Mouse (Mus musculus): ENCODE measurements around the gene Gm6020. TPM values are rescaled to one million over a fixed set of nuclear protein-coding genes. Genes with fewer than 3 reads are reported as not detected.
"Not testable (repeated sequence)": the region's sequence is repeated elsewhere in the genome, so short reads cannot be mapped to it uniquely, and the experiment has no call there.

Gm6020 gene
- polyA plus RNA-seq, 1 experiment = not detected

GRCm38 (mm10) chr19:61175756-61176324 is 7.8 kb upstream of the Gm6020 start, which contains the start of gene Gm7102:
Gene Gm7102 (minus strand): TSS chr19:61176309.
- Histone ChIP-seq H3K9ac (ENCODE audit: low read depth, poor library complexity, severe bottlenecking) (peak within 1 kb of the TSS; percentile 59), H3K4me3 (ENCODE audit: low read depth, low read length) (peak within 1 kb of the TSS; percentile 73), H3K4me1 (ENCODE audit: control insufficient read depth, insufficient read depth, low read length) (no peaks in the 10 kb centered on the region), H3K36me3 (ENCODE audit: control insufficient read depth, insufficient read depth, low read length, poor library complexity, severe bottlenecking) (no peaks in the 10 kb centered on the region), H3K9me3 (replicated peaks; ENCODE audit: control insufficient read depth, insufficient read depth, low read length, poor library complexity, severe bottlenecking) (no peaks in the 10 kb centered on the region), H3K27me3 (ENCODE audit: control insufficient read depth, insufficient read depth, low read length, poor library complexity, severe bottlenecking) (peaks cover 4% of the 10 kb centered on the region; the same call in 1 of the 2 replicates), H3K27ac (ENCODE audit: insufficient read depth, low read length) (no peak within 1 kb of the TSS)
- TF ChIP-seq CTCF (IDR thresholded peaks at IDR 0.05; ENCODE audit: low read depth, low read length) = no peak
- TF ChIP-seq POLR2A (IDR thresholded peaks at IDR 0.05; ENCODE audit: insufficient read depth, low read length) = no peak
- no peak for TF ChIP-seq EP300 (IDR thresholded peaks at IDR 0.05; ENCODE audit: insufficient read depth, low read depth, low read length)

- Histone ChIP-seq H3K4me3 (ENCODE audit: low read depth, low read length) (no peak overlapping the region), H3K27ac (ENCODE audit: insufficient read depth, low read length) (no peak overlapping the region), H3K9me3 (replicated peaks; ENCODE audit: control insufficient read depth, insufficient read depth, low read length, poor library complexity, severe bottlenecking) (no peaks in the 10 kb centered on the region), H3K9ac (ENCODE audit: low read depth, poor library complexity, severe bottlenecking) (no peak overlapping the region), H3K36me3 (ENCODE audit: control insufficient read depth, insufficient read depth, low read length, poor library complexity, severe bottlenecking) (no peaks in the 10 kb centered on the region), H3K4me1 (ENCODE audit: control insufficient read depth, insufficient read depth, low read length) (no peaks in the 10 kb centered on the region), H3K27me3 (ENCODE audit: control insufficient read depth, insufficient read depth, low read length, poor library complexity, severe bottlenecking) (no peaks in the 10 kb centered on the region)
- TF ChIP-seq POLR2A (IDR thresholded peaks at IDR 0.05; ENCODE audit: insufficient read depth, low read length) (no peak), EP300 (IDR thresholded peaks at IDR 0.05; ENCODE audit: insufficient read depth, low read depth, low read length) (no peak), CTCF (IDR thresholded peaks at IDR 0.05; ENCODE audit: low read depth, low read length) (no peak)
Observed at GRCm38 (mm10) chr19:61199316-61199715, 15.6 kb downstream of the Gm6020 start.

GRCm38 (mm10) chr19:61199836-61200235 is 16.1 kb downstream of the Gm6020 start:
- H3K27ac ChIP-seq (ENCODE audit: insufficient read depth, low read length) = no peak overlapping the region
- TF ChIP-seq POLR2A (IDR thresholded peaks at IDR 0.05; ENCODE audit: insufficient read depth, low read length) = no peak
- TF ChIP-seq CTCF (IDR thresholded peaks at IDR 0.05; ENCODE audit: low read depth, low read length) = no peak
- TF ChIP-seq EP300 (IDR thresholded peaks at IDR 0.05; ENCODE audit: insufficient read depth, low read depth, low read length) = no peak
- no peak overlapping the region for H3K9ac ChIP-seq (ENCODE audit: low read depth, poor library complexity, severe bottlenecking)
- no peaks in the 10 kb centered on the region for H3K36me3 ChIP-seq (ENCODE audit: control insufficient read depth, insufficient read depth, low read length, poor library complexity, severe bottlenecking)
- no peaks in the 10 kb centered on the region for H3K27me3 ChIP-seq (ENCODE audit: control insufficient read depth, insufficient read depth, low read length, poor library complexity, severe bottlenecking)
- no peaks in the 10 kb centered on the region for H3K9me3 ChIP-seq (replicated peaks; ENCODE audit: control insufficient read depth, insufficient read depth, low read length, poor library complexity, severe bottlenecking)
- H3K4me1 ChIP-seq (ENCODE audit: control insufficient read depth, insufficient read depth, low read length) = no peaks in the 10 kb centered on the region
- no peak overlapping the region for H3K4me3 ChIP-seq (ENCODE audit: low read depth, low read length)

GRCm38 (mm10) chr19:61207506-61207905 is 23.8 kb downstream of the Gm6020 start:
- not testable (repeated sequence) for H3K36me3 ChIP-seq (ENCODE audit: control insufficient read depth, insufficient read depth, low read length, poor library complexity, severe bottlenecking); H3K9ac ChIP-seq (ENCODE audit: low read depth, poor library complexity, severe bottlenecking); H3K4me1 ChIP-seq (ENCODE audit: control insufficient read depth, insufficient read depth, low read length); H3K4me3 ChIP-seq (ENCODE audit: low read depth, low read length); H3K27ac ChIP-seq (ENCODE audit: insufficient read depth, low read length); H3K27me3 ChIP-seq (ENCODE audit: control insufficient read depth, insufficient read depth, low read length, poor library complexity, severe bottlenecking); H3K9me3 ChIP-seq (replicated peaks; ENCODE audit: control insufficient read depth, insufficient read depth, low read length, poor library complexity, severe bottlenecking)

GRCm38 (mm10) chr19:61223706-61224328 is 40.1 kb downstream of the Gm6020 start:
- Histone ChIP-seq H3K27ac (ENCODE audit: insufficient read depth, low read length) (no peak overlapping the region), H3K4me1 (ENCODE audit: control insufficient read depth, insufficient read depth, low read length) (no peaks in the 10 kb centered on the region), H3K9ac (ENCODE audit: low read depth, poor library complexity, severe bottlenecking) (no peak overlapping the region), H3K36me3 (ENCODE audit: control insufficient read depth, insufficient read depth, low read length, poor library complexity, severe bottlenecking) (no peaks in the 10 kb centered on the region), H3K9me3 (replicated peaks; ENCODE audit: control insufficient read depth, insufficient read depth, low read length, poor library complexity, severe bottlenecking) (no peaks in the 10 kb centered on the region), H3K27me3 (ENCODE audit: control insufficient read depth, insufficient read depth, low read length, poor library complexity, severe bottlenecking) (no peaks in the 10 kb centered on the region), H3K4me3 (ENCODE audit: low read depth, low read length) (no peak overlapping the region)
- TF ChIP-seq CTCF (IDR thresholded peaks at IDR 0.05; ENCODE audit: low read depth, low read length) (no peak), POLR2A (IDR thresholded peaks at IDR 0.05; ENCODE audit: insufficient read depth, low read length) (no peak), EP300 (IDR thresholded peaks at IDR 0.05; ENCODE audit: insufficient read depth, low read depth, low read length) (no peak)

- peak overlapping the region; percentile 48 for H3K9ac ChIP-seq (ENCODE audit: low read depth, poor library complexity, severe bottlenecking)
- H3K27me3 ChIP-seq (ENCODE audit: control insufficient read depth, insufficient read depth, low read length, poor library complexity, severe bottlenecking) = no peaks in the 10 kb centered on the region
- H3K9me3 ChIP-seq (replicated peaks; ENCODE audit: control insufficient read depth, insufficient read depth, low read length, poor library complexity, severe bottlenecking) = no peaks in the 10 kb centered on the region
- peak overlapping the region; percentile 76 for H3K4me3 ChIP-seq (ENCODE audit: low read depth, low read length)
- no peaks in the 10 kb centered on the region for H3K4me1 ChIP-seq (ENCODE audit: control insufficient read depth, insufficient read depth, low read length)
- no peak for TF ChIP-seq POLR2A (IDR thresholded peaks at IDR 0.05; ENCODE audit: insufficient read depth, low read length)
- TF ChIP-seq CTCF (IDR thresholded peaks at IDR 0.05; ENCODE audit: low read depth, low read length) = no peak
- no peak for TF ChIP-seq EP300 (IDR thresholded peaks at IDR 0.05; ENCODE audit: insufficient read depth, low read depth, low read length)
- H3K27ac ChIP-seq (ENCODE audit: insufficient read depth, low read length) = peak overlapping the region; percentile 23; the same call in 1 of the 2 replicates
- H3K36me3 ChIP-seq (ENCODE audit: control insufficient read depth, insufficient read depth, low read length, poor library complexity, severe bottlenecking) = no peaks in the 10 kb centered on the region
Observed at GRCm38 (mm10) chr19:61224678-61225525, 41.2 kb downstream of the Gm6020 start.

Measured in ES-Bruce4 (cell line).